Mouse (Mus musculus) intestine, embryonic 16.5 days (tissue): ENCODE data around the gene Cdkal1. TPM values are rescaled to one million over a fixed set of nuclear protein-coding genes. Genes with fewer than 3 reads are reported as not detected.

Source experiments
- ATAC-seq: fragments of 200-750 bp; cut with Nextera tagmentation; 2 replicates; pipeline ENCODE4 v1.8.0; 2017; ENCODE audit warnings: moderate TSS enrichment, moderate library complexity
- H3K27ac ChIP-seq: fragments of 300-500 bp; sonication (generic); 2 replicates; pipeline ENCODE4 v1.5.1; 2014; ENCODE audit warnings: mild to moderate bottlenecking, low read length
- H3K27me3 ChIP-seq: fragments of 300-500 bp; sonication (generic); replicated peaks from 2 replicates; pipeline ENCODE4 v1.6.1; 2014; ENCODE audit warnings: low read length, control low read depth, mixed read lengths; ENCODE audit not compliant: control insufficient read depth, insufficient read depth
- H3K36me3 ChIP-seq: fragments of 300-500 bp; sonication (generic); 2 replicates; pipeline ENCODE4 v1.6.1; 2014; ENCODE audit warnings: low read length, control low read depth; ENCODE audit not compliant: control insufficient read depth, insufficient read depth
- H3K4me1 ChIP-seq: fragments of 300-500 bp; sonication (generic); 2 replicates; pipeline ENCODE4 v1.6.1; 2014; ENCODE audit warnings: low read length, control low read depth, mixed read lengths; ENCODE audit not compliant: control insufficient read depth, insufficient read depth
- H3K4me2 ChIP-seq: fragments of 300-500 bp; sonication (generic); 2 replicates; pipeline ENCODE4 v1.6.1; 2014; ENCODE audit warnings: low read depth, low read length, control low read depth
- H3K4me3 ChIP-seq: fragments of 300-500 bp; sonication (generic); 2 replicates; pipeline ENCODE4 v1.5.1; 2014; ENCODE audit warnings: mild to moderate bottlenecking, low read length
- H3K9ac ChIP-seq: fragments of 300-500 bp; sonication (generic); 2 replicates; pipeline ENCODE4 v1.6.1; 2014; ENCODE audit warnings: low read depth, low read length
- H3K9me3 ChIP-seq: fragments of 300-500 bp; sonication (generic); 2 replicates; pipeline ENCODE4 v1.6.1; 2016; ENCODE audit warnings: low read length, control low read depth; ENCODE audit not compliant: control insufficient read depth
- WGBS: fragments of 180-500 bp; shearing (Covaris S2); extraction: QIAGEN DNeasy Blood & Tissue Kit; methylation state at CpG from one replicate; pipeline ENCODE4 v1.1.7; 2014; 5-methylcytosine and 5-hydroxymethylcytosine counted together
- polyA plus RNA-seq: library from polyadenylated mRNA; unstranded; fragments of >200 nt; fragmentation: Nextera tagmentation; extraction: Ambion mirVana; gene quantifications from 2 replicates; pipeline ENCODE4 v1.2.1, GENCODE M21; 2015

Cdkal1 gene
- polyA plus RNA-seq, 1 experiment from 2014 or later, result 25.0 TPM

DNA sequence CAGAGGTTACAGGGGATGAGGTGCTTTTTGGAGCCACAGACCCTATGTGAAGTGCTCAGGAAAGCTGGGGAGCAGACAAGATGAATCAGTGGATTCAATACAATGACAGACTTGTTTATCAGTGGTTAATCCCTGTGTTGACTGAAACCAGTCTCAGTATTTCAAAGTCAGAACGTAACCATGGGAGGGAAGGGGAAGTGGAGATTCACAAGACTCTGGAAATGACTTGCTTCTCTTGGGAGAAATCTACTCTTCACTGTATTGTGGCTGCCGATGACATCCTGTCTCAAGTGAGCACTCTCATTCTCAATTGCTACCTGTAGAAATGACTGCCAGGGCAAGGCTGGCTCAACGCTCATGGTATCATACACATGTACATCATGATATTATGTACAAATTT, 371.5 kb downstream of the Cdkal1 start:
- Histone ChIP-seq H3K4me1 (no peaks in the 10 kb centered on the region), H3K4me2 (no peak overlapping the region), H3K9me3 (no peaks in the 10 kb centered on the region), H3K4me3 (no peak overlapping the region), H3K36me3 (no peaks in the 10 kb centered on the region), H3K27me3 (no peaks in the 10 kb centered on the region), H3K27ac (no peak overlapping the region), H3K9ac (no peak overlapping the region)
- no peak for ATAC-seq
- 63% methylated on average over 3 of the region's 3 CpGs for WGBS

DNA sequence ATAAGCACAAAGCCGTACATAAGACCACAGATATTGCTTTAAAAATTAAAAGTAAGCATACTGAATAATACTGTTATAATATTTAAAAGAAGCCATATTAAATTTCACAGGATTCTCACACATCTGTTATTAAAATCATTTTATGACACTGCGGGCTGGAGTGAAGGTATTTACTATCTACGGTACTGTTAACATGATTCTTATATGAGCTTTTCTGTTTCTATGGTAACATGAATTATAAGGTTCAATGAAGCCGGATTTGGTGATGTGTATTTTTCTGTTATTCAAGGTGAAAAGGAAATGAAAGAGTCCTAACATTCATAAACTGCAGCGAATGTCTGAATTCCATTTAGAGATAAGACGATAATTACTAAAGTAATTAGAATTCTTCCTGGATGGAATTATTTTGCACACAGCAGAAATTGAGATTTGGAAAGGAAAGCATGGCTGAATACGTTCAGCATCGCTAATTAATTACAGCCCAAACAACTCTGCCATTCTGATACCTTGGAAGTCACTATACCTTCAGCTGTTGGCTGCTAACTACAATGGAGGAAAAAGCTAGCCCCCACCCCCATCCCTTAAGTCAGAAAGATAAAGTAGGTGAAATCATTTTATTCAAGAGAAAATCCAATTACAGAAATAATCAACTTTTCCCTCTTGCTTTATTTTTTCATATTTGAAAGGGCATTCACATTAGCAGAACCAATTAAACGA, 373.2 kb downstream of the Cdkal1 start:
- H3K4me2 ChIP-seq, result no peak overlapping the region
- H3K9me3 ChIP-seq, result no peaks in the 10 kb centered on the region
- H3K9ac ChIP-seq, result no peak overlapping the region
- H3K4me1 ChIP-seq, result no peaks in the 10 kb centered on the region
- H3K36me3 ChIP-seq, result no peaks in the 10 kb centered on the region
- H3K27ac ChIP-seq, result no peak overlapping the region
- no peak for ATAC-seq
- no peaks in the 10 kb centered on the region for H3K27me3 ChIP-seq
- H3K4me3 ChIP-seq, result no peak overlapping the region
- 80% methylated on average over 9 of the region's 9 CpGs for WGBS

DNA sequence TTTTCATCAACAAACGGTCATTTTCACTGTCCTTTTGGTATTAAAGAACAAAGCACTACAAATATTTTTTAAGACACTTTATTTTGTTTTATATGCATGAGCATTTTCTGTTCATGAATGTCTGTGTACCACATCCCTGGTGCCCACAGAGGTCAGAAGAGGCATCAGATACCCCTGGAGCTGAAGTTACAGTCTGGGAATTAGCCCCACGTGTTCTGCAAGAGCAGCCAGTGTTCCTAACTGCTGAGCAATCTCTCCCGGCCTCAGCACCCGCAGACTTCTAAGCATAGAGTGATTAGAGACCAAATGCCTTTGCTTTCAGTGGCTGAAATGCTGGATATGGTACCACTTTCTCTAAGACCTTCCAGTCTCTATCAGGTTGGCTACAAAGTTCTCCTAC, 379.1 kb downstream of the Cdkal1 start:
- Histone ChIP-seq H3K27ac (no peak overlapping the region), H3K9ac (no peak overlapping the region)

DNA sequence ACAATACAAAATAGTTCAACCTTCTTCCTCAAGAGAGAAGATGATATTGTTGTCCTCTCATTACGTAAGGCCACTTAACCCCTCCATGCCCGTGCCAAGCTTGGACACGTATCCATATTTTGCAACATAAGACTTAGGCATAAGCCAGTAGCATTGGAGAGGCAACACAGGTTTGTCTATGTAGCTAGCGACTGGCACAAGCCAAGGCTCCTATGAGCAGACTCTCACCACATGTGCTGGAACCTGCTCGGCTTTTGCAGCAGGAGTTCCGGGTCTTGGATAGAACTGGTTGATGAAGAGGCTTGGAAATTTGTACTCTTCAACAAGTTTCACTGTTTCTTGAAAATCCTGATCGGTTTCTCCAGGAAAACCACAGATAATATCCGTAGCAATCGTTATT, 381.2 kb downstream of the Cdkal1 start:
- Histone ChIP-seq H3K4me1 (no peaks in the 10 kb centered on the region), H3K27ac (no peak overlapping the region), H3K4me2 (no peak overlapping the region), H3K27me3 (no peaks in the 10 kb centered on the region), H3K36me3 (no peaks in the 10 kb centered on the region), H3K9me3 (no peaks in the 10 kb centered on the region), H3K4me3 (no peak overlapping the region), H3K9ac (no peak overlapping the region)
- ATAC-seq, result no peak
- 92% methylated on average over 9 of the region's 9 CpGs for WGBS

More for the DNA sequence above, 379.1 kb downstream of the Cdkal1 start:
- Histone ChIP-seq H3K4me1 (no peaks in the 10 kb centered on the region), H3K36me3 (no peaks in the 10 kb centered on the region), H3K4me2 (no peak overlapping the region), H3K9me3 (no peaks in the 10 kb centered on the region), H3K27me3 (no peaks in the 10 kb centered on the region), H3K4me3 (no peak overlapping the region)
- ATAC-seq, result no peak
- 76% methylated on average over 4 of the region's 4 CpGs for WGBS

DNA sequence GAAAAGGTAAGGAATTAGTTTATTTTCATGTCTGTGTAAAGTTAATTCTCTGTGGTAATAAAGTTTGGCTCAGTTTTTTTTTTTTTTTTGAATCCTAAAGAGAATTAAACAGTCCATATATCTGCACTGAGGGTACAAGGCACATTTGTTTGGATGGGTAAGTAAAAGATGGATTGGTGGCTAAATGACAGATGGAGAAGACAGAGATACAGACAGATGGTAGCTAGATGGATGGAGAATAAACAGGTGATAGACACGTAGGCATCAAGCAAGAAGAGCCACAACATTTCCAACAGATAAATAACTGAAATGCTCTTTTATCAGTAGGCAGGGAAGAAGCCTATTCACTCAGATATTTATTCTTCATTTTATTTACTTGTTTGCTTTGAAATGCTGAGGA, 381.7 kb downstream of the Cdkal1 start:
- Histone ChIP-seq H3K36me3 (no peaks in the 10 kb centered on the region), H3K4me2 (no peak overlapping the region), H3K4me1 (no peaks in the 10 kb centered on the region), H3K4me3 (no peak overlapping the region), H3K9me3 (no peaks in the 10 kb centered on the region), H3K9ac (no peak overlapping the region), H3K27me3 (no peaks in the 10 kb centered on the region), H3K27ac (no peak overlapping the region)
- ATAC-seq, result no peak
- WGBS, result 92% methylated on average over 1 of the region's 1 CpGs

DNA sequence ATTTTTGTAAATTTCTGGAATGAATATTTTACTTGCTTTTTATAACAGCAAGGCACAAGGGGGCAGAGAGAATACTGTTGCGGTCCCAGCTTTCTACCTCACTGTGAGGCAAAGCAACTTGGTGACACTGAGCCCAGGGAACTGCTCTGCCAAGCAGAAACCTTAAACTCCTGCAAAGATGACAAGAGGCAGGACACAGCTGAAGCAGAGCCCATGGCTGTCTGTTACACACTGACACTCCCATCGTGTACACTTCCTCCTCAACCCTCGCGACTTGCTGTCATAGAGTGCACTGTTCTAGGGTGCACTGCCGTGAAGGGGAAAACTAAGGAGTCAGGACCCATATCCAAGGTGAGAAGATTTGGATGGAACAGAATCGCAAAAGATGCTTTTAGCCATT, 393.2 kb downstream of the Cdkal1 start:
- Histone ChIP-seq H3K36me3 (no peaks in the 10 kb centered on the region), H3K4me3 (no peak overlapping the region), H3K27ac (no peak overlapping the region), H3K4me1 (no peaks in the 10 kb centered on the region), H3K27me3 (no peaks in the 10 kb centered on the region), H3K9me3 (no peaks in the 10 kb centered on the region), H3K9ac (no peak overlapping the region), H3K4me2 (no peak overlapping the region)
- ATAC-seq, result no peak
- WGBS, result 78% methylated on average over 6 of the region's 6 CpGs

DNA sequence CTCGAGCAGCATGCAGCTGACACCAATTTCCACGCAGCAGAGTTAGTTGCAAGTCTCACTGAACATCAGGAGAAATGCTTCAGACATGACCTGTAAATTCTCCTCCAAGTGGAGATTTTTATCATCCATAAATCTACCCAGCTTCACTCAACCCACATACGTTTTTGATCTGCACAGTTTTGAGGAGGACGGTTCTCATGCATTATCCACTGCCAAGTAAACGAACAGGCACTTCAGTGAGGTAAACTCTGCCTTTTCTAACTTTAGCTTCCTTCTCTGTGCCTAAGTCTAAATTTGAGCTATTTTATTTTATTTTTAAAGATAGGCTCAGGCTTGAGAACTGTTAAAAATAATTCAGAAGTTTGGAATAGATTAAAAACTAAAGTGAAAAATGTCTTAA, 394.7 kb downstream of the Cdkal1 start:
- ATAC-seq, result no peak
- no peak overlapping the region for H3K27ac ChIP-seq

DNA sequence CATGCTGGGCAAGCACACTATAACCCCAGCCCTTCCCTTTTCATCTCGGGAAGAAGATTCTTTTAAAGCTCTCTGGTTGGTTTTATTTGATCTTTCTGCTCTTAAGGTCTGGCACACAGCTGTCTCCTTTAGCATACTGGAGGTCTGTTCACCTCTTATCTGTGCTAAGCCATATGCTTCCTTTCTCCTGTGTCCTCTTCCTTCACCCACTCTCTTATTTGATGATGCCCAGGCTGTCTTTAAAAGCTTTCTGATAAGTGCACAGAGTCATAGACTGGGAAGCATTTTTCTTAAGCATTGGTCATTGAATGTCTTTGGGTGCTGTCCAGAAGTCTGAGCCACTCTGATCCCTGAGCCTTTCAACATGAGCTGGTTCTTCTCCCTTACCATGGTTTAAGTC, 397.1 kb downstream of the Cdkal1 start:
- H3K4me1 ChIP-seq, result no peaks in the 10 kb centered on the region
- no peaks in the 10 kb centered on the region for H3K36me3 ChIP-seq
- WGBS, result 43% methylated on average over 1 of the region's 1 CpGs
- H3K4me2 ChIP-seq, result no peak overlapping the region
- H3K27me3 ChIP-seq, result no peaks in the 10 kb centered on the region
- no peak overlapping the region for H3K27ac ChIP-seq
- ATAC-seq, result no peak
- H3K4me3 ChIP-seq, result no peak overlapping the region
- no peak overlapping the region for H3K9ac ChIP-seq
- no peaks in the 10 kb centered on the region for H3K9me3 ChIP-seq

More for the DNA sequence above, 394.7 kb downstream of the Cdkal1 start:
- Histone ChIP-seq H3K4me1 (no peaks in the 10 kb centered on the region), H3K9me3 (no peaks in the 10 kb centered on the region), H3K4me2 (no peak overlapping the region), H3K4me3 (no peak overlapping the region), H3K36me3 (no peaks in the 10 kb centered on the region), H3K27me3 (no peaks in the 10 kb centered on the region), H3K9ac (no peak overlapping the region)
- WGBS, result 57% methylated on average over 5 of the region's 5 CpGs

DNA sequence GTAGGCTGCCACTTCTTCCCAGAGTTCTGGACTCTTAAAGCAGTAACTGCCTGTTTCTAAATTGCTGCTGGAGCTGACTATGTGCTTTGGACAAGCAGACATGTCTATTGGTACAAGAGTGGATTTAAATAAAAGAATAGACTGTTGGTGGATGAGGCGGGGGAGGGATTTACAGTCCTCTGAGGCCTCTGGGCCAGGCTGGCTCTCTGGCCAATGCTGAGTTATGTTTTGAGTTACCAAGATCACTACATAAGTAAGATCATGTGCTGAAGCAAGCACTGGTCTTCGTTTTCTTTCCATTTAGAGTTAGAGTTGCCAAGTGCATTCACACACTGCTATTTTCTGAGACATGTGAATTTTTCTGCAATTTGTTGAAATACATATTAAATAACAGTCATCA, 418.4 kb downstream of the Cdkal1 start:
- H3K27me3 ChIP-seq, result no peaks in the 10 kb centered on the region
- no peak for ATAC-seq
- no peak overlapping the region for H3K4me2 ChIP-seq
- 79% methylated on average over 2 of the region's 2 CpGs for WGBS
- no peaks in the 10 kb centered on the region for H3K4me1 ChIP-seq
- H3K9me3 ChIP-seq, result no peaks in the 10 kb centered on the region
- H3K4me3 ChIP-seq, result no peak overlapping the region
- no peaks in the 10 kb centered on the region for H3K36me3 ChIP-seq
- no peak overlapping the region for H3K27ac ChIP-seq
- no peak overlapping the region for H3K9ac ChIP-seq

DNA sequence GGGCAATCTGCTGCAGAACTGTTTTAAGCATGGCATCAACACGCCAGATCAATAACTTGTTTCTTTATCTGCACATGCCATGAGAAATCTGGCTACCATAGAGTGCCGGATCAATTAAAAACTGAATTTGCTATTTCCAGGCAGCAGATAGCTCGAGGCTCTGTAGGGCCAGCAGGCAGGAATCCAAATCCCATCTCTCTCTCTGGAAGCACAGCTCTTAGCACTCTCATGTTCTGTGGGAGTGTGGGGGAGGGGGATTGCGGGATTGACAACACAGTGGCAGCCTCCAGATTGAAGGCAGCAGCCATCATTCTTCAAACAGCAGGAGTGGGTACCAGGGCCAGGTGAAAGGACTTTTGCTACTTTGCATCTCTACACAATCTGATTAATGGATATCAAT, 420.7 kb downstream of the Cdkal1 start:
- no peaks in the 10 kb centered on the region for H3K36me3 ChIP-seq
- 76% methylated on average over 4 of the region's 4 CpGs for WGBS
- no peak overlapping the region for H3K4me2 ChIP-seq
- no peak for ATAC-seq
- no peak overlapping the region for H3K4me3 ChIP-seq
- H3K9me3 ChIP-seq, result no peaks in the 10 kb centered on the region
- no peaks in the 10 kb centered on the region for H3K27me3 ChIP-seq
- no peaks in the 10 kb centered on the region for H3K4me1 ChIP-seq
- H3K27ac ChIP-seq, result no peak overlapping the region
- H3K9ac ChIP-seq, result no peak overlapping the region
